Mouse (Mus musculus) A20 (cell line): ENCODE data around the gene Kcne2.

Source experiments
- DNase-seq: peaks from one replicate; pipeline ENCODE4 v3.0.0-alpha.2; 2011; ENCODE audit warnings: low read depth, low spot score

Gene Kcne2

GRCm38 (mm10) chr16:92292101-92292500, at the start of gene Kcne2:
Gene Kcne2 (plus strand): TSS chr16:92292389.
- DNase-seq = no peak

GRCm38 (mm10) chr16:92245909-92246308, 46.3 kb upstream of the Kcne2 start:
- no peak for DNase-seq

- DNase-seq = no peak
These were observed 45.2 kb upstream of the Kcne2 start for GRCm38 (mm10) chr16:92246974-92247373.

GRCm38 (mm10) chr16:92247700-92248099, 44.5 kb upstream of the Kcne2 start:
- DNase-seq = no peak

GRCm38 (mm10) chr16:92249681-92250080, 42.5 kb upstream of the Kcne2 start:
- DNase-seq = no peak

- DNase-seq = no peak
These were observed 41.7 kb upstream of the Kcne2 start for GRCm38 (mm10) chr16:92250452-92250851.

- no peak for DNase-seq
These were observed 37.9 kb upstream of the Kcne2 start for GRCm38 (mm10) chr16:92254316-92254715.

- DNase-seq = no peak
These were observed 24.3 kb upstream of the Kcne2 start for GRCm38 (mm10) chr16:92267861-92268260.

GRCm38 (mm10) chr16:92274516-92274915, 17.7 kb upstream of the Kcne2 start:
- no peak for DNase-seq

- DNase-seq = no peak
These were observed 16.7 kb upstream of the Kcne2 start for GRCm38 (mm10) chr16:92275526-92275925.

GRCm38 (mm10) chr16:92282671-92283070, 9.5 kb upstream of the Kcne2 start:
- DNase-seq = no peak

- DNase-seq = no peak
These were observed 7.1 kb upstream of the Kcne2 start for GRCm38 (mm10) chr16:92285068-92285467.

- peak; percentile 68 for DNase-seq
These were observed 5.6 kb upstream of the Kcne2 start for GRCm38 (mm10) chr16:92286609-92287008.

GRCm38 (mm10) chr16:92288778-92289177, 3.4 kb upstream of the Kcne2 start:
- DNase-seq = no peak

- no peak for DNase-seq
These were observed 2.1 kb upstream of the Kcne2 start for GRCm38 (mm10) chr16:92290045-92290444.

GRCm38 (mm10) chr16:92294267-92294970, 2.2 kb downstream of the Kcne2 start:
- no peak for DNase-seq

- DNase-seq = no peak
These were observed 3.1 kb downstream of the Kcne2 start for GRCm38 (mm10) chr16:92295328-92295727.

GRCm38 (mm10) chr16:92300649-92301411, 8.6 kb downstream of the Kcne2 start, which contains the start of gene Smim11:
Gene Smim11 (plus strand): TSS chr16:92301286.
- peak; percentile 96 for DNase-seq

GRCm38 (mm10) chr16:92301412-92301806, 9.2 kb downstream of the Kcne2 start:
- DNase-seq = no peak

GRCm38 (mm10) chr16:92301989-92302388, 9.8 kb downstream of the Kcne2 start:
- peak; percentile 53 for DNase-seq

GRCm38 (mm10) chr16:92302506-92302905, 10.3 kb downstream of the Kcne2 start:
- peak; percentile 18 for DNase-seq

GRCm38 (mm10) chr16:92305519-92305918, 13.3 kb downstream of the Kcne2 start:
- peak; percentile 29 for DNase-seq

- DNase-seq = no peak
These were observed 15.8 kb downstream of the Kcne2 start for GRCm38 (mm10) chr16:92307947-92308346.
